Mouse (Mus musculus) embryonic fibroblast, embryonic 13.5 days (primary cell): ENCODE data around the gene Per1. TPM values are rescaled to one million over a fixed set of nuclear protein-coding genes. Genes with fewer than 3 reads are reported as not detected.

Source experiments
- H3K27ac ChIP-seq: 2 replicates; pipeline ENCODE4 v1.5.1; 2012; ENCODE audit warnings: low read length, control low read depth, inconsistent platforms; ENCODE audit not compliant: insufficient read depth
- H3K4me1 ChIP-seq: 2 replicates; pipeline ENCODE4 v1.6.1; 2011; ENCODE audit warnings: low read length; ENCODE audit not compliant: control insufficient read depth, insufficient read depth
- H3K4me3 ChIP-seq: 2 replicates; pipeline ENCODE4 v1.5.1; 2011; ENCODE audit warnings: mild to moderate bottlenecking, control low read depth, low read length; ENCODE audit not compliant: insufficient read depth
- CTCF ChIP-seq: IDR thresholded peaks from 2 replicates; pipeline ENCODE4 v1.5.1; 2011; ENCODE audit warnings: mild to moderate bottlenecking, control low read depth, low read length, moderate library complexity, borderline replicate concordance; ENCODE audit not compliant: insufficient read depth
- POLR2A ChIP-seq: IDR thresholded peaks from 2 replicates; pipeline ENCODE4 v1.6.1; 2011; ENCODE audit warnings: low read depth, mild to moderate bottlenecking, control low read depth, low read length, moderate library complexity
- polyA plus RNA-seq: library from polyadenylated mRNA; stranded (reverse); fragments of >200 nt; gene quantifications from 2 replicates; pipeline ENCODE4 v1.2.4, GENCODE M21; 2011; ENCODE audit warnings: low read depth; ENCODE audit not compliant: missing spikeins, insufficient read length

Per1 gene
- polyA plus RNA-seq, 1 experiment, result 30.9 TPM

- H3K27ac ChIP-seq, result peak overlapping the region; percentile 87
- peaks cover 12% of the 10 kb centered on the region for H3K4me1 ChIP-seq
- TF ChIP-seq CTCF (no peak), POLR2A (peak; percentile 26; the same call in 1 of the 2 replicates)
- H3K4me3 ChIP-seq, result no peak overlapping the region
These were observed 3.2 kb downstream of the Per1 start for GRCm38 (mm10) chr11:69098039-69098761.

DNA sequence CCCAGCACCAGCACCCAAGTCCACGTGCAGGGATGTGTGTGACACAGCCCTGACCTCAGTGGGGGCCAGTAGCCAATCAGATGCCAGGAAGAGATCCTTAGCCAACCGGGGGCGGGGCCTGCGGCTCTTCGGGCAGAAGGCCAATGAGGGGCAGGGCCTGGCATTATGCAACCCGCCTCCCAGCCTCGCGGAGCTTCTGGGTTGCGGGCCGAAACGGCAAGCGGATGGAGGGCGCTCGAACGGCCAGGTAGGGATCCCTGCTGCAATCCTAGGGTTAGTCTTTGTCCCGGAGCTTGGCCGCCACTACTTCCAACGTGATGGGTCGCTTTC, 3.7 kb downstream of the Per1 start:
- TF ChIP-seq CTCF (no peak), POLR2A (peak; percentile 37)
- peak overlapping the region; percentile 70 for H3K27ac ChIP-seq
- peak overlapping the region; percentile 76 for H3K4me3 ChIP-seq
- peaks cover 12% of the 10 kb centered on the region for H3K4me1 ChIP-seq

DNA sequence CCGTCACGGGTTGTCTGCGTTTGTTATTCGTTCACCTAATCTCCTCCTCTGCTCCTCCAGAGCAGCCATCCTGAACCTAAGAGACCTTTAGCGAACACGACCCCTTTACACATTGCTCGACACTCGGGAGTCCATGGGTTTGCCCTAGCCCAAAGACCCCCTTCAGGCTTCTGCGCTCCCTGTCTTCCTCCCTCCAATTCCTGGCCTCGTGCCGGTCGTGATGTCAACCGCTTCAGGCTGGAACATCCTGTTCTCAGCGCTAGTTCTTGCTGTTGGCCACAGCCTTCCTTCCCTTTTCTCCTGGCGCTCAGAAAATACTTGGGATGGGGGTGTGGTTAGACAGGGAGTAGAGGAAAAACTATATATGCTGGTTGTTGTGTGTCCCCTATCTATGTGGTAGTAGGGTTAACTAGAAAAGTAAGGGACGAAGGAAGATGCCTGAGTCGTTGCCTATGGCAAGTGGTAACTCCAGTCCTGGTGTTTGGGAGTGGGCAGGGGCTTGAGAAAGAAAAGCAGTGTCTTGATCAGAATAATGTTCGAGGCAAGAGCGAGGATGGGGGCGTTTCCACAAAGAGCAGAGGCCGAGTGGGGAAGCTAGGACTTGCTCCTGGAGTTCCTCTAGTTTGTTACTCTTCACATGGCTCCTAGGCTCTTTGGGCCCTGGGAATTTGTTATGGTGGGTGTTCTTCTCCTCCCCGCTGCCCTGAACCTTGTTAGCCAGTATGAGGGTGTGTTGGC, 4.3 kb downstream of the Per1 start:
- TF ChIP-seq CTCF (no peak), POLR2A (peak; percentile 44)
- H3K27ac ChIP-seq, result peak overlapping the region; percentile 70
- peak overlapping the region; percentile 76 for H3K4me3 ChIP-seq
- H3K4me1 ChIP-seq, result peaks cover 12% of the 10 kb centered on the region

DNA sequence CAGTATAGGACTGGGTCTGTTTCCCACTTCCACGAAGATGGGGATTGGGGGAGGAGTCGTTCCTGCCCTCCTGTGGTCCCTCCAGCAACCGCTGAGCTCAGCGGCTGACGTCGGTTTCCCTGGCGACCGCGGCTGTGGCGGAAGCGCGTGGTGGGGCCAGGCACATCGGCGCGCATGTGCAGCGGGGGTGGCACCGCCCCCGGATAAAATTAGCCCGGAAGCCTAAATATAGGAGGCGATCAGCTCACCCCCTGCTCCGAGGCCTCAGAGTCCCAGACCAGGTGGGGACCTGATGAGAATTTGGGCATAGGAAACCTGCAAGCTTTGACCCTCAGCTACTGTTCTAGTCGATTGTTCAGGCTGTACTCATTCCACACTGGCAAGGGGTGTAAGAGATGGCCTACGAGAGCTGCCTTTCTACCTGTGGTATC, 4.9 kb downstream of the Per1 start:
- Histone ChIP-seq H3K27ac (peak overlapping the region; percentile 85), H3K4me1 (peaks cover 12% of the 10 kb centered on the region), H3K4me3 (peak overlapping the region; percentile 76)
- TF ChIP-seq CTCF, result no peak

DNA sequence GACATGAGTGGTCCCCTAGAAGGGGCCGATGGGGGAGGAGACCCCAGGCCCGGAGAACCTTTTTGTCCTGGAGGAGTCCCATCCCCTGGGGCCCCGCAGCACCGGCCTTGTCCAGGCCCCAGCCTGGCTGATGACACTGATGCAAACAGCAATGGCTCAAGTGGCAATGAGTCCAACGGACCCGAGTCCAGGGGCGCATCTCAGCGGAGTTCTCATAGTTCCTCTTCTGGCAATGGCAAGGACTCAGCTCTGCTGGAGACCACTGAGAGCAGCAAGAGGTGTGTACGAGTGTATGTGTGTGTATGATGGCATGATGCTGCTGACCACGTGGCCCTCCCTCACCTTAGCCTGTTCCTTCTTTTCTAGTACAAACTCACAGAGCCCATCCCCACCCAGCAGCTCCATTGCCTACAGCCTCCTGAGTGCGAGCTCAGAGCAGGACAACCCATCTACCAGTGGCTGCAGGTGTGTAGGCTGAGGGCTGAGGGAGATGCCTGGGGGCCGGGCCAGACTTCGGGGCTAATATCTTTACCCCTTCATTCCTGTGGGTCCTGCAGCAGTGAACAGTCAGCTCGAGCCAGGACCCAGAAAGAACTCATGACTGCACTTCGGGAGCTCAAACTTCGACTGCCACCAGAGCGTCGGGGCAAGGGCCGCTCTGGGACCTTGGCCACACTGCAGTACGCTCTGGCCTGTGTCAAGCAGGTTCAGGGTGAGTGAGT, 5.8 kb downstream of the Per1 start:
- peak overlapping the region; percentile 34; the same call in 1 of the 2 replicates for H3K27ac ChIP-seq
- TF ChIP-seq POLR2A, result no peak
- no peak for TF ChIP-seq CTCF
- peaks cover 12% of the 10 kb centered on the region for H3K4me1 ChIP-seq
- peak overlapping the region; percentile 50; the same call in 1 of the 2 replicates for H3K4me3 ChIP-seq

DNA sequence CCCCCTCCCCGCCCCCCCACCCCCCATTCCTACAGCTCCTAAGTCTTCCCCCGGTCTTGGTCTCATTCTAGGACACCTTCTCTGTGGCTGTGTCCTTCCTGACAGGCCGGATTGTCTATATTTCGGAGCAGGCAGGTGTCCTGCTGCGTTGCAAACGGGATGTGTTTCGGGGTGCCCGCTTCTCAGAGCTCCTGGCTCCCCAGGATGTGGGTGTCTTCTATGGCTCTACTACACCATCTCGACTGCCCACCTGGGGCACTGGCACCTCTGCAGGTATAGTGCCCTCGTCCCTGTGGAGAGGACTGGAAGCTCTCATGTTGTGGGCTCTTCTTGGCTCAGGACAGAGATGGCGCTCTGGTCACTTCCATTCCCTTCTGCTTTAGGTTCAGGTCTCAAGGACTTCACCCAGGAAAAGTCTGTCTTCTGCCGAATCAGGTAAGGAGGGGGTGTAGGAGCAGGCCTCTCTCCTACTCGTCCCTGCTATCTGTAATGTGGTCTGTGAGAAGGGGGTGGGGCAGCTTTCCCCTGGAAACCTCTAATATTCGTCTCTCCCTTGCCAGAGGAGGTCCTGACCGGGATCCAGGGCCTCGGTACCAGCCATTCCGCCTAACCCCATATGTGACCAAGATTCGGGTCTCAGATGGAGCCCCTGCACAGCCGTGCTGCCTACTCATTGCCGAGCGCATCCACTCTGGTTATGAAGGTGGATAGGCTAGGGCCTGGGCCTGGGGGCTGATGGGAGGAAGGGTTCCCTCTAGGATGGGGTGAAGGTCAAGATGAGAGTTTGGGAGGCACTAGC, 6.8 kb downstream of the Per1 start:
- H3K4me3 ChIP-seq, result no peak overlapping the region
- H3K27ac ChIP-seq, result no peak overlapping the region
- no peak for TF ChIP-seq POLR2A
- TF ChIP-seq CTCF, result no peak
- H3K4me1 ChIP-seq, result peaks cover 12% of the 10 kb centered on the region

GRCm38 (mm10) chr11:69102403-69102725, 7.3 kb downstream of the Per1 start:
- H3K27ac ChIP-seq, result no peak overlapping the region
- peaks cover 12% of the 10 kb centered on the region for H3K4me1 ChIP-seq
- no peak overlapping the region for H3K4me3 ChIP-seq
- TF ChIP-seq POLR2A (no peak), CTCF (no peak)

DNA sequence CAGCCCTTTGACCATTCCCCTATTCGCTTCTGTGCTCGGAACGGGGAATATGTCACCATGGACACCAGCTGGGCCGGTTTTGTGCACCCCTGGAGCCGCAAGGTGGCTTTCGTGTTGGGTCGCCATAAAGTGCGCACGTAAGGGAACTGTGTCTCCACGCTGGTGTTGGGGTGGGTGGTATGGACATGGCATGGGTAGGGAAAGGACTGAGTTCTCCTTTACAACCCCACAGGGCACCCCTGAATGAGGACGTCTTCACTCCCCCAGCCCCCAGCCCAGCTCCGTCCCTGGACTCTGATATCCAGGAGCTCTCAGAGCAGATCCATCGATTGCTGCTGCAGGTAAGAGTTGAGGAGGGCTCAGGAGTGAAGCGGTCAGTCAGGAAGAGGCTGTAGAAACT, 8.1 kb downstream of the Per1 start:
- TF ChIP-seq POLR2A (no peak), CTCF (no peak)
- H3K27ac ChIP-seq, result no peak overlapping the region
- peaks cover 8% of the 10 kb centered on the region for H3K4me1 ChIP-seq
- no peak overlapping the region for H3K4me3 ChIP-seq
